In the genomic region with DNA sequence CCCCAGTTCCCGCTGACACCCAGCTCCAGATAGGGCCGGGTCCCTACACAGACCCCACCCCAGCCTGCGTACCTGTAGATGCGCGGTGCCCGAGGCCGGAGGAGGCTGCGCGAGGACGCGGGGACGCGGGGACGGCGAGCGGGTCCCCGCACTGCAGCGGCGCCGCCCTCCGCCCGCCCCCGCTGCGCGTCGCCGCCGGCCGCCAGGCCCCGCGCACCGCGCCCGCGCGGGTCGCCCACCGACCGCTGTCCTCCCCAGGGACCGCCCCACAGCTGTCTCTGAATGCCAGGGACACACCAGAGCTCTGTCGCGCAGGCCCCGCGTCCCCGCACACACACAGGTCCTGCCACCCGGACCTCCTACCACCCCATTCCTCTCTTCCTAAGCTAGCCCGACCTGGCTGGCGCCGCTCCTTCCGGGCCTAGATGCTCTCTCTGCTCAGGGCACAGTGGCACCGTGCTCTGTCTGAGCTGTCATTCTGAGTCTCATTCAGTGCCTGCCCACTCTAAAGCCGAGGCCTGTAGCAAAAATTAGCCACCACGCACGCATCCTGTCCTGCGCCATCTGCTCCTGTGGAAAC, we compare ENCODE assay signal across 8 mouse cellular contexts. TPM values are rescaled to one million over a fixed set of nuclear protein-coding genes. Genes with fewer than 3 reads are reported as not detected.
DNase-seq lines count a peak whose midpoint lies in the region; ATAC-seq lines count a peak whose summit lies in the region.

No protein-coding gene starts in this region.

- WGBS in heart, embryonic 12.5 days: 3% methylated on average over 50 of the region's 55 CpGs
- 5% methylated on average over 28 of the region's 55 CpGs for WGBS in embryonic facial prominence, embryonic 14.5 days
- WGBS in intestine, embryonic 16.5 days: 4% methylated on average over 50 of the region's 55 CpGs
- WGBS in liver, embryonic 16.5 days (ENCODE audit: insufficient replicate concordance): 6% methylated on average over 42 of the region's 55 CpGs

- intact Hi-C loops in heart, postnatal 36 days (cut with DNase I): no loop called here

- ATAC-seq in heart, embryonic 12.5 days (ENCODE audit: insufficient number of reproducible peaks, low FRiP score): peak; percentile 60
- peak; percentile 79 for ATAC-seq in embryonic facial prominence, embryonic 14.5 days (ENCODE audit: low read depth)
- peak; percentile 56 for ATAC-seq in intestine, embryonic 16.5 days
- no peak for ATAC-seq in liver, embryonic 16.5 days (ENCODE audit: low read depth)

- H3K4me1 ChIP-seq in heart, embryonic 12.5 days (replicated peaks): peaks cover 7% of the 10 kb centered on the region
- peaks cover 8% of the 10 kb centered on the region; the same call in 1 of the 2 replicates for H3K4me1 ChIP-seq in embryonic facial prominence, embryonic 14.5 days (ENCODE audit: control insufficient read depth, insufficient read depth, low read length)
- H3K4me1 ChIP-seq in intestine, embryonic 16.5 days (ENCODE audit: control insufficient read depth, insufficient read depth, low read length): peaks cover 7% of the 10 kb centered on the region
- no peaks in the 10 kb centered on the region for H3K4me1 ChIP-seq in liver, embryonic 16.5 days (ENCODE audit: control insufficient read depth, low read depth, low read length)

- peak overlapping the region; percentile 71 for H3K9ac ChIP-seq in heart, embryonic 12.5 days
- H3K9ac ChIP-seq in embryonic facial prominence, embryonic 14.5 days (ENCODE audit: low read depth, low read length): peak overlapping the region; percentile 75
- H3K9ac ChIP-seq in intestine, embryonic 16.5 days (ENCODE audit: low read depth, low read length): peak overlapping the region; percentile 78
- H3K9ac ChIP-seq in liver, embryonic 16.5 days (ENCODE audit: low read depth, low read length): 0 out of 2 replicates have a peak overlapping the region, but pooled peaks have one; percentile 20

- H3K4me2 ChIP-seq in heart, embryonic 12.5 days: peak overlapping the region; percentile 96
- peak overlapping the region; percentile 77 for H3K4me2 ChIP-seq in embryonic facial prominence, embryonic 14.5 days (ENCODE audit: low read depth, low read length)
- H3K4me2 ChIP-seq in intestine, embryonic 16.5 days (ENCODE audit: low read depth, low read length): peak overlapping the region; percentile 93
- H3K4me2 ChIP-seq in liver, embryonic 16.5 days (ENCODE audit: low read depth, low read length): peak overlapping the region; percentile 60

- H3K9me3 ChIP-seq in heart, embryonic 12.5 days (replicated peaks): no peaks in the 10 kb centered on the region; the same call in 1 of the 2 replicates
- no peaks in the 10 kb centered on the region for H3K9me3 ChIP-seq in embryonic facial prominence, embryonic 14.5 days (ENCODE audit: control insufficient read depth, low read length)
- H3K9me3 ChIP-seq in intestine, embryonic 16.5 days (ENCODE audit: control insufficient read depth, low read length): no peaks in the 10 kb centered on the region
- no peaks in the 10 kb centered on the region for H3K9me3 ChIP-seq in liver, embryonic 16.5 days (replicated peaks; ENCODE audit: control insufficient read depth, low read length)

- no peak for DNase-seq in heart, postnatal 36 days
- peak; percentile 39 to 53 for DNase-seq in adrenal gland, postnatal 36 days
- peak; percentile 31 for DNase-seq in embryonic facial prominence, embryonic 14.5 days (ENCODE audit: low spot score)
- peak; percentile 66 for DNase-seq in right cerebral cortex, postnatal 25 days
- no peak for DNase-seq in spleen, postnatal 14 days (ENCODE audit: low spot score in 2 of 2)

- no peaks in the 10 kb centered on the region for H3K36me3 ChIP-seq in heart, embryonic 12.5 days
- H3K36me3 ChIP-seq in embryonic facial prominence, embryonic 14.5 days (ENCODE audit: control insufficient read depth, insufficient read depth, low read length): peaks cover 13% of the 10 kb centered on the region; the same call in 1 of the 2 replicates
- H3K36me3 ChIP-seq in intestine, embryonic 16.5 days (ENCODE audit: control insufficient read depth, insufficient read depth, low read length): no peaks in the 10 kb centered on the region
- H3K36me3 ChIP-seq in liver, embryonic 16.5 days (ENCODE audit: control insufficient read depth, insufficient read depth): no peaks in the 10 kb centered on the region

- H3K4me3 ChIP-seq in heart, embryonic 12.5 days: peak overlapping the region; percentile 60
- peak overlapping the region; percentile 56 for H3K4me3 ChIP-seq in embryonic facial prominence, embryonic 14.5 days (ENCODE audit: low read depth, low read length)
- H3K4me3 ChIP-seq in intestine, embryonic 16.5 days (ENCODE audit: low read length): peak overlapping the region; percentile 59
- peak overlapping the region; percentile 40 for H3K4me3 ChIP-seq in liver, embryonic 16.5 days (ENCODE audit: low read depth, low read length)

- H3K27me3 ChIP-seq in heart, embryonic 12.5 days (replicated peaks): peaks cover 19% of the 10 kb centered on the region
- H3K27me3 ChIP-seq in embryonic facial prominence, embryonic 14.5 days (replicated peaks; ENCODE audit: control insufficient read depth, insufficient read depth, low read length): peaks cover 7% of the 10 kb centered on the region
- H3K27me3 ChIP-seq in intestine, embryonic 16.5 days (replicated peaks; ENCODE audit: control insufficient read depth, insufficient read depth, low read length): no peaks in the 10 kb centered on the region
- peaks cover 19% of the 10 kb centered on the region for H3K27me3 ChIP-seq in liver, embryonic 16.5 days (ENCODE audit: control insufficient read depth, insufficient read depth, low read depth, low read length)

- no peak overlapping the region for H3K27ac ChIP-seq in heart, embryonic 12.5 days (ENCODE audit: poor library complexity, severe bottlenecking)
- no peak overlapping the region for H3K27ac ChIP-seq in embryonic facial prominence, embryonic 14.5 days (replicated peaks; ENCODE audit: low read depth, low read length)
- no peak overlapping the region for H3K27ac ChIP-seq in intestine, embryonic 16.5 days (ENCODE audit: low read length)
- no peak overlapping the region for H3K27ac ChIP-seq in liver, embryonic 16.5 days (ENCODE audit: low read length)

RNA-seq across cellular contexts. Expression of a gene that starts 20.1 kb away (rescaled TPM):
- polyA plus RNA-seq in heart, embryonic 12.5 days (2016; fragmentation: Nextera tagmentation; extraction: Ambion mirVana): 10.4 and 11.5 TPM in 2 replicates
- 1 to 10 TPM; 1.5 to 4.4 TPM for total RNA-seq in heart, postnatal 36 days (2021)
- total RNA-seq in adrenal gland, postnatal 36 days (2021): 10 to 100 TPM; 20.2 to 52.4 TPM
- polyA plus RNA-seq in embryonic facial prominence, embryonic 14.5 days (2014; fragmentation: Nextera tagmentation; extraction: Ambion mirVana): 22.8 and 26.1 TPM in 2 replicates
- polyA plus RNA-seq in intestine, embryonic 16.5 days (2015; fragmentation: Nextera tagmentation; extraction: Ambion mirVana): 22.7 and 23.6 TPM in 2 replicates
- polyA plus RNA-seq in liver, embryonic 16.5 days (2015; fragmentation: Nextera tagmentation; extraction: Ambion mirVana): 0.80 and 0.96 TPM in 2 replicates

RNA-seq across cellular contexts. Expression of a gene that starts 20.4 kb away (rescaled TPM):
- 9.8 and 10.5 TPM in 2 replicates for polyA plus RNA-seq in heart, embryonic 12.5 days (2016; fragmentation: Nextera tagmentation; extraction: Ambion mirVana)
- total RNA-seq in heart, postnatal 36 days (2021): 10 to 100 TPM; 16.0 to 16.2 TPM
- total RNA-seq in adrenal gland, postnatal 36 days (2021): 10 to 100 TPM; 22.7 to 22.8 TPM
- 5.2 and 5.8 TPM in 2 replicates for polyA plus RNA-seq in embryonic facial prominence, embryonic 14.5 days (2014; fragmentation: Nextera tagmentation; extraction: Ambion mirVana)
- polyA plus RNA-seq in intestine, embryonic 16.5 days (2015; fragmentation: Nextera tagmentation; extraction: Ambion mirVana): 2.4 and 4.7 TPM in 2 replicates
- polyA plus RNA-seq in liver, embryonic 16.5 days (2015; fragmentation: Nextera tagmentation; extraction: Ambion mirVana): 1.3 and 2.4 TPM in 2 replicates

Comparison
In these comparisons a context has a peak if more than half of its experiments do, and no peak if none do; other contexts are left out.
1. H3K9ac ChIP-seq: peak in every context shown above with its lines; median percentile 78 in intestine, embryonic 16.5 days; 75 in embryonic facial prominence, embryonic 14.5 days; 71 in heart, embryonic 12.5 days; 20 in liver, embryonic 16.5 days.
2. DNase-seq: peak in adrenal gland, postnatal 36 days (2 of 2), embryonic facial prominence, embryonic 14.5 days (single experiment) and right cerebral cortex, postnatal 25 days (single experiment); none in heart, postnatal 36 days (0 of 2) and spleen, postnatal 14 days (0 of 2).
3. Peak in every context shown above with its lines, with median percentiles within 50 percentile points of each other: H3K4me2 ChIP-seq and H3K4me3 ChIP-seq.